Mouse (Mus musculus) heart, embryonic 13.5 days (tissue): ENCODE results near the gene Cflar. TPM values are rescaled to one million over a fixed set of nuclear protein-coding genes. Genes with fewer than 3 reads are reported as not detected.

Experiments used
- ATAC-seq: fragments of 200-750 bp; cut with Nextera tagmentation; 2 replicates; pipeline ENCODE4 v1.8.0; 2017; ENCODE audit warnings: moderate TSS enrichment; ENCODE audit not compliant: insufficient number of reproducible peaks, low FRiP score, low TSS enrichment; ENCODE audit errors: extremely low read depth
- H3K27ac ChIP-seq: fragments of 300-500 bp; sonication (generic); replicated peaks from 2 replicates; pipeline ENCODE4 v1.5.1; 2015; ENCODE audit warnings: moderate library complexity, mild to moderate bottlenecking, inconsistent platforms
- H3K27me3 ChIP-seq: fragments of 300-500 bp; sonication (generic); replicated peaks from 2 replicates; pipeline ENCODE4 v1.6.1; 2015; ENCODE audit warnings: mild to moderate bottlenecking, inconsistent platforms
- H3K36me3 ChIP-seq: fragments of 300-500 bp; sonication (generic); 2 replicates; pipeline ENCODE4 v1.6.1; 2015; ENCODE audit warnings: mild to moderate bottlenecking, inconsistent platforms
- H3K4me1 ChIP-seq: fragments of 300-500 bp; sonication (generic); 2 replicates; pipeline ENCODE4 v1.6.1; 2015; ENCODE audit warnings: inconsistent platforms
- H3K4me2 ChIP-seq: fragments of 300-500 bp; sonication (generic); 2 replicates; pipeline ENCODE4 v1.6.1; 2015; ENCODE audit warnings: inconsistent platforms, mild to moderate bottlenecking, moderate library complexity
- H3K4me3 ChIP-seq: fragments of 300-500 bp; sonication (generic); 2 replicates; pipeline ENCODE4 v1.5.1; 2015; ENCODE audit warnings: moderate library complexity, mild to moderate bottlenecking, inconsistent platforms
- H3K9ac ChIP-seq: fragments of 300-500 bp; sonication (generic); 2 replicates; pipeline ENCODE4 v1.6.1; 2015; ENCODE audit warnings: inconsistent platforms, mild to moderate bottlenecking, moderate library complexity
- H3K9me3 ChIP-seq: fragments of 300-500 bp; sonication (generic); 2 replicates; pipeline ENCODE4 v1.6.1; 2016; ENCODE audit warnings: inconsistent platforms
- WGBS: fragments of 180-500 bp; shearing (Covaris S2); methylation state at CpG from one replicate; pipeline ENCODE4 v1.1.7; 2015; ENCODE audit warnings: mixed read lengths; 5-methylcytosine and 5-hydroxymethylcytosine counted together
- polyA plus RNA-seq: library from polyadenylated mRNA; unstranded; fragments of >200 nt; fragmentation: Nextera tagmentation; extraction: Ambion mirVana; gene quantifications from 2 replicates; pipeline ENCODE4 v1.2.1, GENCODE M21; 2015

The Cflar gene
- polyA plus RNA-seq, 1 experiment from 2014 or later: 29.2 TPM

DNA sequence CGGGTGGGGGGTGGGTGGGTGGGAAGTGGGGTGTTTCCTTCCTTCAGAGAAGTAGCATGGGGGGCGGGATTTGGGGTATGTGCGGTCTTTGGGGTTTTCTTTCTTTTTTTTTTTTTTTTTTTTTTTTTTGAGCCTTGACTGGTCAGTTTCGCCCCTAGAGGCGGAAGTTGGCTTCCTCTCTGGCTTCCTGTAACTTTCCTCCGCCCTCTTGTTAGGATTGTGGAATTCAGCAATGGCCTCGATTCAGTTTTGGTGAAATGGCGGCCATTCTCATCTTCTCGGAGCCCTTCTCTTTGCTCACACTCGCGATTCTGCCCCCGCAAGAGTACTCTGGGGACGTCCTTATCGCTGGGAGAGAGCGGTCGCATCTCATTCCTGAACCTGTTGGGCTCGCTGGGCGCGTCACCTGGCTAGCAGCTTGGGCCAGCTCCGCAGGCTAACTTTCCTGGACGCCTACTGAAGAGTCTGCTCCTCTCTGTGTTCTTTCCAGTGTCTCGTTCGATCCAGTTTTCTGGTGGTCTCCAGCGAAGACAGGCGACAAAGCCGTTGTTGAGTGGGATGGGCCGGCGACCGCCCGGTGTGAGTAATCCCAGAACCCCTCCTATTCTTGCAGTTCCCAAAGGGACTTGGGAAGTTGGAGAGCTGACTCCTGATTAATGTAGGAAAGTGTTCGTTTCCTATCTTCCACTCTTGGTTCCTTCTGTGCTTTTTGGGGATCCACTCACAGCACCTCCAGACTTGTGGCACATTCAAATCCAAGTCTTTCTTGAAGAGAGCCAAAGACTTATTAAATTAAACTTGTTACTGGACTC, 2.0 kb downstream of the Cflar start:
- H3K4me3 ChIP-seq: peak overlapping the region; percentile 78
- peaks cover 36% of the 10 kb centered on the region for H3K4me1 ChIP-seq
- peak overlapping the region; percentile 99 for H3K27ac ChIP-seq
- no peaks in the 10 kb centered on the region for H3K9me3 ChIP-seq
- 2% methylated on average over 31 of the region's 31 CpGs for WGBS
- no peaks in the 10 kb centered on the region for H3K27me3 ChIP-seq
- no peak for ATAC-seq
- peak overlapping the region; percentile 96 for H3K9ac ChIP-seq
- H3K4me2 ChIP-seq: peak overlapping the region; percentile 85
- peaks cover 38% of the 10 kb centered on the region for H3K36me3 ChIP-seq

DNA sequence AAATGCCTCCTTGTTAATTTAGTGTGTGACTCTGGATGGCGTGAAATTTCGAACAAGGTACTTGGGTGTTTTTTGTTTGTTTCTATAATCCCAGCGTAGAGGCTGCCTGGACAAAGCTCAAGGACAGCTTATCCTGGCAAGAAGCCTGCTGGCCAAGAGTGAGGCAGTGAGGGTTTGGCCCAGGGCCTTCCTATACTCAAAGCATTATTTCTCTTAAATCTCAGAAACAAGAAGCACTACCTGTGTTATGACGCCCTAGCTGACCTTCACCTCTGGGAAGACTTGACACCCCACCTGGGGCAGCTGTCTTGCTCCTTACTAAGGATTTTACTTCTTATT, 2.6 kb downstream of the Cflar start:
- Histone ChIP-seq H3K9ac (peak overlapping the region; percentile 96), H3K4me2 (peak overlapping the region; percentile 85), H3K9me3 (no peaks in the 10 kb centered on the region), H3K27ac (peak overlapping the region; percentile 99), H3K4me3 (peak overlapping the region; percentile 78), H3K27me3 (no peaks in the 10 kb centered on the region), H3K36me3 (peaks cover 42% of the 10 kb centered on the region), H3K4me1 (peaks cover 36% of the 10 kb centered on the region)
- no peak for ATAC-seq
- WGBS: 36% methylated on average over 4 of the region's 4 CpGs

DNA sequence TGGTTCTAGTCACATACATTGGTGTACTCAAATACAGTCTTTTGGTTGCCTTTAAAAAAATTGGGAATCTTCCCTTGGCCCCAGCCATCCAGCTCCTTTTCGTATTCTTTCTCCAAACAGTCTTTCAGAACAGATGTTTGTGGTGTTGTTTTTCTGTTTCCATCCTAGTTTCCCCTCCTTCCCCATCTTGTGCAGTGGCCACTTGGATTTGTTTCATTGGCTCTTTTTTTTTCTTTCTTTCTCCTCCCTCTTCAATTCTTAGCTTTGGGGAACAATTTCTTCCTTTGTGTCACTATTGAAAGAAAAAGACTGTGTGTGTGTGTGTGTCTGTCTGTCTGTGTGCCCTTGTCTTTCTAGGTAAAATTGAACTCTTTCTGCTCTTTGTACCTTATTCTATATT, 3.1 kb downstream of the Cflar start:
- Histone ChIP-seq H3K4me1 (peaks cover 40% of the 10 kb centered on the region), H3K9ac (peak overlapping the region; percentile 96), H3K4me2 (peak overlapping the region; percentile 85), H3K27me3 (no peaks in the 10 kb centered on the region), H3K4me3 (peak overlapping the region; percentile 78), H3K36me3 (peaks cover 47% of the 10 kb centered on the region), H3K9me3 (no peaks in the 10 kb centered on the region), H3K27ac (peak overlapping the region; percentile 99)
- ATAC-seq: no peak
- WGBS: 47% methylated on average over 1 of the region's 1 CpGs

DNA sequence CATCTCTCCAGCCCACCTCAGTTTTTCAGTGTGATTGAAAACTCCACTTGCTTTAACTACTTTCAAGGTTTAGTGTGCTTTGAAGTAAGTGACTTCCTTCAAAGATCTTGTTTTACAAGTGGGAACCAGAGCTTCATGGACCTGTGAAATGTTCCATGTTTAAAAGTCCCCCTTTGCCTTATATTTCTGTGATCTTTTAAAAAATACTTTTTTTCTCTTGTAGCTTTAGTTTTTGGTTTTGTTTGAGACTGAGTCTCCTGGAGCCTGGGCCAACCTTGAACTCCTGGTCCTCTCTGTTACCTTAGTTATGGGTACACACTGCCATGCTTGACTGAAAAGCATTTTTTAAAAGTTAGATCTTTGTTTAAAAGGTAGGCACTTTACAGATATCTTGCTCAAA, 4.2 kb downstream of the Cflar start:
- H3K4me3 ChIP-seq: peak overlapping the region; percentile 78
- H3K9ac ChIP-seq: 0 out of 2 replicates have a peak overlapping the region, but pooled peaks have one; percentile 34
- peak overlapping the region; percentile 85 for H3K4me2 ChIP-seq
- peaks cover 56% of the 10 kb centered on the region for H3K36me3 ChIP-seq
- no peaks in the 10 kb centered on the region for H3K9me3 ChIP-seq
- peak overlapping the region; percentile 70 for H3K27ac ChIP-seq
- no peak for ATAC-seq
- no peaks in the 10 kb centered on the region for H3K27me3 ChIP-seq
- H3K4me1 ChIP-seq: peaks cover 43% of the 10 kb centered on the region

DNA sequence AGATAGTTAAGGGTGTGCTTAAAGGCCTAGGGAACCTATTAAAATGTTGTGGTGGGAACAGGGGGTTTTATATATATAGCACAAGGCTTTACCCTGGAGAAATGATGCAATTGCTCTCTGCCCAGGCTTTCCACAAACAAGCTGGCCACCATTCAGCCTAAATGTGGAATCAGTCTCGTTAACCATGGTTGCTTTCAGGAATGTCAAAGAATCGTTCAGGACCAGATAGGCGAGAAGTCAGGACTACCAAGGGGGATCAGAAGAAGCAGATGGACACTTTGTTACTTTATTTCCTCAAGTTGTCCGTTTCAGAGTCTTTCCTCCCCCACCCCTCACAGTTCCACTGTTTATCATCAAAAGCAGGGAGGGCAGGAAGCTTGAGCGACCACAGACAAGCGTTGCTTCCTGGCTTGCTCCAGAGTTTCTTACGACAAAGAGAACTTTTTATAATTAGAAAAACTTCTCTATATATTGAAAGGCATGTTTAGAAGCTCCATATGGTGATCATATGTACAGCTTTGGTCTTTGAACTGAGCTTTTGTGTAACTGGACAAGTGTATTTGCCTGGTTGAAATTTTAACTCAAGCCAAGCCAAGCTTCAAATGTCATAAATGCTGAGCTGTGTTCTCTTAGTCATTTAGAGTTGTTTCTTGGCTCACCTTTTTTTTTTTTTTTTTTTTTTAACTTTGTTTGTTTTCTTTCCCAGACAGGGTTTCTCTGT, 5.0 kb downstream of the Cflar start:
- 49% methylated on average over 7 of the region's 7 CpGs for WGBS
- Histone ChIP-seq H3K9me3 (no peaks in the 10 kb centered on the region), H3K27me3 (no peaks in the 10 kb centered on the region), H3K4me3 (peak overlapping the region; percentile 78), H3K4me2 (peak overlapping the region; percentile 85), H3K9ac (peak overlapping the region; percentile 34; the same call in 1 of the 2 replicates), H3K36me3 (peaks cover 57% of the 10 kb centered on the region), H3K4me1 (peaks cover 38% of the 10 kb centered on the region), H3K27ac (peak overlapping the region; percentile 70)
- no peak for ATAC-seq

DNA sequence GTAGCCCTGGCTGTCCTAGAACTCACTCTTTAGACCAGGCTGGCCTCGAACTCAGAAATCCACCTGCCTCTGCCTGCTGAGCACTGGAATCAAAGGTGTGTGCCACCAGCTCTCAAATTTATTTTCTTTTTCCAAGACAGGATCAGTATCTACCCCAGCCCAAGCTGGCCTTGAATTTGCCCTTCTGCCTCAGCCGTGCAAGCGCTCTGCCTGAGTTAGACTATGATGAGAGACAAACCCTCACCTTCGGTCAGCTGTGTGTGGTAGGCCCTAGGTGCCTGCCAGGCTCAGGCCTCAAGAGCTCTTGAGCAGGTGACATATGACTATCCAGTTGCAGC, 5.5 kb downstream of the Cflar start:
- peak overlapping the region; percentile 70; the same call in 1 of the 2 replicates for H3K27ac ChIP-seq
- no peak overlapping the region for H3K4me2 ChIP-seq
- peaks cover 59% of the 10 kb centered on the region for H3K36me3 ChIP-seq
- no peaks in the 10 kb centered on the region for H3K9me3 ChIP-seq
- H3K4me3 ChIP-seq: no peak overlapping the region
- H3K27me3 ChIP-seq: no peaks in the 10 kb centered on the region
- 88% methylated on average over 4 of the region's 4 CpGs for WGBS
- H3K4me1 ChIP-seq: peaks cover 40% of the 10 kb centered on the region
- no peak overlapping the region for H3K9ac ChIP-seq
- ATAC-seq: no peak

DNA sequence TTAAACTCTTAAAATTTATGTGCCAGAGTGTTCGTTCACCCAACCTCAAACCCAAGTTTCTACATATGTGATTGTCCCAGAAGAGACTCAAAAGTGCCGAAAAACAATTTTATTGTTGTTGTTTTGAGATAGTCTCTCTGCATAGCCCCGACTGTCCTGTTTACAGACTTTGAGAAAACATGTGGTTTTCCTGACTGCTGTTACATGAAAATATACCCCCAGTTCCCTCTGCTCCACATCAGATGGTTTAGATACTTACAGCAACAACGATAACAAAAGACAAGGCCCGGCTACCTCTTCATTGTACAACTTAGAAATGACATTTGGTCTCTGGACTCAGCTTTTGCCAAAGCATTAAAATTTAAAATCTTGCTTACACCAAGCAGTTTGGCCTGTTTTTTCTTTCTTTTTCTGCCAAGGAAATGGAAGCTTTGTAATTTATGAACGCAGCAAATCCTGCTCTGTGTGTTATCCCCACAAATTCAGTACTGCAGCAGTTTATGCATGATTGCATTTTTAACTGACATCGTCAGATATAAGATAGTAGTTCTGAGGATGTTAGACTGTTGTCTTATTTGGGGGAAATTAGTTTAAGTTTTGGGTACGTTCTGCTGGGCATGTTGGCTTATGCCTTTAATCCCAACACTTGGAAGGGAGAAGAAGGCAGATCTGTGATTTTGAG, 6.4 kb downstream of the Cflar start:
- H3K4me3 ChIP-seq: no peak overlapping the region
- ATAC-seq: no peak
- no peaks in the 10 kb centered on the region for H3K9me3 ChIP-seq
- H3K4me1 ChIP-seq: peaks cover 46% of the 10 kb centered on the region
- 90% methylated on average over 8 of the region's 8 CpGs for WGBS
- no peak overlapping the region for H3K27ac ChIP-seq
- no peaks in the 10 kb centered on the region for H3K27me3 ChIP-seq
- H3K9ac ChIP-seq: no peak overlapping the region
- no peak overlapping the region for H3K4me2 ChIP-seq
- H3K36me3 ChIP-seq: peaks cover 64% of the 10 kb centered on the region

DNA sequence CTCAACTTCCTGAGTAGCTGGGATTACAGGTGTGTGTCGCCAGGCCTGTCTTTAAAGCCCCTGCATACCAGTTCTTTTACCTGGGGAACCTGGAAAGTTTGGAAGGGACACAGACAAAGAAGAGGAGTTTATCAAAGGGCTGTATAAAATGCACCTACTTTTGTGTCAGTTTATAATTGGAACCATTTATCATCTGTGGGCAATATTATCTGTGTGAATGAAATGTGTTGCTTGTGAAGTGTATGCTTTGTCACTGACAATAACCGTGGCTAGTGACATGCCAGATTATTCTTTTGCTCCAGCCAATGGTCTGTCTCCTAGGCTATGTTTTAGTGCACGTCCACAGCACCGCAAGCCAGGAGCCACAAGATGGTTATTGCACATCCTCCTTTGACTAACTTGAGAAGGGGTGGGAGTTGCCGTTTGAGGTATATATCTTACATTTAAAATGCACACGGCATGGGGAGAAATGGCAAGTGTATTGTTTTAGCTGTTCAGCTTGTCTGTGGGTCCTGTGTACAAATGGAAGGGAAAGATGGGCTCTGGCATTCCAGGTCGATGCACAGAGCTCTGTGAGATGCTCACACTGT, 8.1 kb downstream of the Cflar start:
- 79% methylated on average over 7 of the region's 7 CpGs for WGBS
- H3K4me1 ChIP-seq: peaks cover 54% of the 10 kb centered on the region
- no peak overlapping the region for H3K4me3 ChIP-seq
- no peak overlapping the region for H3K27ac ChIP-seq
- H3K4me2 ChIP-seq: no peak overlapping the region
- H3K9ac ChIP-seq: no peak overlapping the region
- no peaks in the 10 kb centered on the region for H3K27me3 ChIP-seq
- no peak for ATAC-seq
- H3K9me3 ChIP-seq: no peaks in the 10 kb centered on the region
- H3K36me3 ChIP-seq: peaks cover 60% of the 10 kb centered on the region

DNA sequence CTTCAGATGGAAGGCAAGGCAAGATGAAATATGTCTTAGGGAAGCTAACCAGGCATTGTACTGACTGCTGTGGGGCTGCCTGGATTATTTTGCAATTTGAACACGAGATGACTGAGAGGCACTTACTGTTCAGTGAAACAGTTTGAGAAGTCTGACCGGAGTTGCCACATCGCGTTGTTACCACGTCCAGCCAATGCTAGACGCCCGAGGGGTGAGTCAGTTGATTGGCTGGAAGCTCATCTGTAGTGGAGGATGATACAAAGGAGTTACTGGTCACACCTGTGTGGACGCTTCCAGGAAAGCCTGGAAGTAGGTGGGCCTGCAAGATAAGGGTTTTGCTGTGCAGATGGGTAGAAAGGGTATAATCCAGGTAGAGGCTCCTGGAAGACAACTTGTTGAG, 8.8 kb downstream of the Cflar start:
- Histone ChIP-seq H3K27me3 (no peaks in the 10 kb centered on the region), H3K27ac (no peak overlapping the region), H3K4me2 (no peak overlapping the region), H3K9me3 (no peaks in the 10 kb centered on the region), H3K4me3 (no peak overlapping the region), H3K36me3 (peaks cover 54% of the 10 kb centered on the region), H3K4me1 (peaks cover 48% of the 10 kb centered on the region), H3K9ac (no peak overlapping the region)
- ATAC-seq: no peak
- 82% methylated on average over 8 of the region's 8 CpGs for WGBS

DNA sequence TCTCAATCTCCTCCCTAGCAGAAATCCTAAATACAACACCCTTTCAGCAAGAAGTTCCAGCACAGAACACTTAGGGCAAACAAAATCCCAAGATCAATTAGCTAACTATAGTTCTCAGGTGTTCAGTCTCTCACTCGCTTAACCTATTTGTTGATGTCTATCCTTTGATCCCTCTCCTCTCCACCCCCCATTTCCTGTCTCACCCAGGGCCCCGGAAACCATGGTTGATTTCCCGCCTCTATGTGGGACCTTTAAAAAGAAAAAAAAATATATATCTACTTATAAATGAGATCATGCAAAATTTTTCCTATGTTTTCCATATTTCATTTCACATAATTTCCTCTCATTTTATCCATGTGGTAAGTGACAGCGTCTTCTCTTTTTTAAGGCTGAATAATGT, 9.7 kb downstream of the Cflar start:
- Histone ChIP-seq H3K9ac (no peak overlapping the region), H3K4me3 (no peak overlapping the region), H3K4me1 (peaks cover 44% of the 10 kb centered on the region), H3K9me3 (no peaks in the 10 kb centered on the region), H3K4me2 (no peak overlapping the region), H3K27ac (no peak overlapping the region), H3K27me3 (no peaks in the 10 kb centered on the region), H3K36me3 (peaks cover 45% of the 10 kb centered on the region)
- WGBS: 74% methylated on average over 4 of the region's 4 CpGs
- ATAC-seq: no peak
